ENCODE assay signal across 14 mouse cellular contexts in the genomic region with DNA sequence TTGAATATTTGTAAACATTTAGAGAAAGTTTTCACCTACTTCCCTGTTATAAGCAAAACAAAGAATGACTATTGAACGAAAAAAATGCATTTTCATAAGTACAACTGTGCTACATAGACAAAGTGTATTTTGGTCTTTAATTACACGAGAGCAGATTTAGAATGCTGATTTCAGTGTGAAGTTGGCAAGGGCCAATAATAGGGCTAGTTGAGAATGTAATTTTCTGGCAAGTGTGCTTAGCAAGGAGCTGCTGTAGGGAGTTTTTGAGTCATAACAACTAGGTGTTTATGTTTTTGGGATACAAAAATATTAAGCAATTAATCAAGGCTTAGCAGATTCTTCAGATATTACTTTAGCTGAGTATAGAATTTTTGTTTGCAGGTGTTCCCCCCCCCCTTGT.
"Had no signal": no experiment of that assay in that cellular context is flagged by ENCODE, and none has a peak within 500 bp of the region (broad histone marks: within the 10 kb centered on the region; RNA-seq: fewer than 3 reads in every experiment).

No protein-coding gene starts in this region.

- DNase-seq: gastrocnemius, adult 2 months; gastrocnemius, postnatal 10 days; gastrocnemius, postnatal 25 days; heart, adult 18-20 months; heart, postnatal 10 days; heart, postnatal 4 days; kidney, adult 11 months; kidney, adult 2 months; kidney, adult 9 months; kidney, postnatal 14 days; kidney, postnatal 36 days; layer of hippocampus, adult 9-11 months; layer of hippocampus, postnatal 36 days; left cerebral cortex, postnatal 4 days had no signal
